Mouse (Mus musculus) gastrocnemius, postnatal 10 days (tissue): ENCODE results near the gene Slc44a4. TPM values are rescaled to one million over a fixed set of nuclear protein-coding genes. Genes with fewer than 3 reads are reported as not detected.

Experiments
- DNase-seq: peaks from one replicate; pipeline ENCODE4 v3.0.0; 2021; ENCODE audit warnings: mixed read lengths
- long read RNA-seq, 2 experiments: library from polyadenylated mRNA; stranded (forward); transcript quantifications; one replicate each; pipeline ENCODE4 v2.0.0; 2021
- total RNA-seq, 2 experiments: library from RNA; stranded (reverse); gene quantifications; 2 replicates each; pipeline ENCODE4 v1.2.3; 2021

Gene Slc44a4
- not detected for total RNA-seq
- long read RNA-seq, experiment 1 = 0 reads
- long read RNA-seq, experiment 2 = 0 reads

DNA sequence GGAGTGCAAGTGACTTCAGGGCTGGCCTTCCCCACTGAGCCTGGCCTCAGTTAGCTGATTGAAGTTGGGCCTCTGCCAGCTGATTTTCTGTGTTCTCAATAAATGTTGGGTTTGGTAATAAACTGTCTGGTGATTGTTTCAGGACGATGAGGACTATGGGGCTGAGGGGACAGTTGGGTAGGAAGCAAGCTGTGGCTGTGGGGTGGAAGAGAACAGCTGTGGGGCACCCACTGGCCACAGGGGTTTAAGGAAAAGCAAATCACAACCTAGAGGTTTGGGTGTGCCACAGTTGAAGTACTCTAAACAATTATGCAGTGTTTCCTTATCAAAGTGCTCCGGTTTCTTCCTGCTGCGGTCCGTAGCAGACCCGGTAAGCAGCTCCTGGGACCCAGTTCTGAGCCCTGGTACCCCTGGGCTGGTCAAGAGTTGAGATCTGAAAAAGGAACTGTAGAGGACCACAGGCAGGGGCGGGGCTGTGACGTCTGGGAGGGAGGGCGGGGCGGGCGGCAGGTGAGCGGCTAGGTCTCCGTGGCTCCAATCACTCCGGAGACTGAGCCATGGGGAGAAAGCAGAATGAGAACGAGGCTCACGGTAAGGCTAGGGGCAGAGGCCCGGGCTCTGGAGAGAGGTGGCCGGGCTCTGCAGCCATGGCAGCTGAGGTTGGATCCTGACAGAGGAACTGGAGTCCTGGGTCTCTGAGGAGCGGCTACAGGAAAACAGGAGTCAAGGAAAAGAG, at the start of gene Slc44a4:
TSS of gene Slc44a4 (plus strand) at position 537 of the 736 bp plus-strand sequence.
- no peak for DNase-seq

DNA sequence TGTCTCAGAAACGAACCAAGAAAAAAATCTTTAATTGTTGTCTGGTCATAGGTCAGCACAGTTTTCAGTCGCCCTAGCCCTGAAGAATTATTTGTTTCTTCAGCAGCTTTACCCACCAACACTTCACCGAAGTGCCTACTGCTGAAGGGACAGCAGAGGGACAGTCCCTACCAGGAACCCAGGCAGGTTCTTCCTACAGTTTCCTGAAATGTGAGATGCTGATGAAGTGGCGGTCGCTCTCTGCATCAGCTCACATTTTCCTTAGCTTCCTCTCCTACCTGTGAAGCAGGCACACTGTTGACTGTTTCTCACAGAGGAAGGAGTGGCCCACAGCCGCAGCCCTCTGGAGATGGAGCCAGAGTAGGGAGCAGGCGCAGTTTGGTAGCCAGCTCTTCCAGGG, 48.3 kb upstream of the Slc44a4 start:
- DNase-seq = no peak

DNA sequence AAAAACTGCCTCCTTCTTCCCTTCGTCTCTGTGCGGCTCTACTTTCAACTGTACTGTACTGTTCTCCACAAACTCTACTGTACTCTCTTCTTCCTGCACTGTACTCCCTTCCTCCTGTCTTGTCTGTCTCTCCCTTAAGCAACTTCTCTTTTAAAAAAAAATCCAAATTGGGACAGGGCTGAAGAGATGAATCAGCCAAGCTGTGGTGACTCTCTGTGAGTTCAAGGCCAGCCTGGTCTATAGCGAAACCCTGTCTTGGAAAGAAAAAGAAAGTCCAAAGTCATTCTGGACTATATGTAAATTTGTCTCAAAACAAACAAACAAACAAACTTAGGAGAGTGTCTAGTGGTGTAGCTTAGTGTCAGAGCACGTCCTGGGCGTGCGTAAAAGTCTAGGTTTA, 39.9 kb upstream of the Slc44a4 start:
- no peak for DNase-seq

DNA sequence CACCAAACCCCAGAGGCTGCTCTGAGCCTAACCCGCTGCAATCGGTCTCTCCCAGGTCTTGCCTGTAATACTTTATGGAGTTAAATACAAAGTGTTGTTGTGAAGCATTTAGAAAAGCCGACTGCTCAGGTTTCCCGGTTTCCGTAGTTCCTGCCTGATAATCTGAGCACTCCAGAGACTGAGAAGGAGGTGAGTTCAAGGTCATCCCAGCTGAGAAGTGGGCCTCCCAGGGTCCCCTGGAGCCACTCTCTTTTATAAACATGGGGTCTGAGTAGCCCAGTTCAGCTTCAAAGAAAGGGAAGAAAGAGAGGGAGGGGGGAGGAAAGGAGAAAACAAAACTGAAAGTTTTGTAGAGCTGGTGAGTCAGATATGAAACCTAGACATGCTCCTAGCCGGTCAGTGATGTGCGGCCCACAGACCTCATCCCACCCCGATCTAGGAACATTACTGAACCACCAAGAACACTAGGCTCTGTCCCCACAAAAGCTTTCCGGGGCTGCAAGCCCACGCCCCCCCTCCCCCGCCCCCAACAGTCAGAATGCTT, 34.9 kb upstream of the Slc44a4 start, which contains the start of gene Zbtb12:
TSS of gene Zbtb12 (plus strand) at position 148 of the 544 bp plus-strand sequence.
- DNase-seq = no peak

DNA sequence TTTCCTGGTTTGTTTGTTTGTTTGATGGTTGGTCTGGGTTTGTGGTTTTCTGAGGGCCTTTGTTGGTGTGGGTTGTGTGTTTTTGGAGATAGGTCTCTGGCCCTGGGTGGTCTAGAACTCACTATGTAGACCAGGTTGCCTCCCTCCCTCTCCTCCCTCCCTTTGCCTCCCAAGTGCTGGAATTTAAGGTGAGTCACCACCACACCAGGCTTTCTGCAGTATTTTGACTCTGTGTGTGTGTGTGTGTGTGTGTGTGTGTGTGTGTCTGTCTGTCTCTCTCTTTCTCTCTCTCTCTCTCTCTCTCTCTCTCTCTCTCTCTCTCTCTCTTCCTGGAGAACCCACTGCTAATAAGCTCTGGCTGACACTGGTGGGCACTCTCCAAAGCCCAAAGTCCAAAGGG, 33.1 kb upstream of the Slc44a4 start:
- no peak for DNase-seq

DNA sequence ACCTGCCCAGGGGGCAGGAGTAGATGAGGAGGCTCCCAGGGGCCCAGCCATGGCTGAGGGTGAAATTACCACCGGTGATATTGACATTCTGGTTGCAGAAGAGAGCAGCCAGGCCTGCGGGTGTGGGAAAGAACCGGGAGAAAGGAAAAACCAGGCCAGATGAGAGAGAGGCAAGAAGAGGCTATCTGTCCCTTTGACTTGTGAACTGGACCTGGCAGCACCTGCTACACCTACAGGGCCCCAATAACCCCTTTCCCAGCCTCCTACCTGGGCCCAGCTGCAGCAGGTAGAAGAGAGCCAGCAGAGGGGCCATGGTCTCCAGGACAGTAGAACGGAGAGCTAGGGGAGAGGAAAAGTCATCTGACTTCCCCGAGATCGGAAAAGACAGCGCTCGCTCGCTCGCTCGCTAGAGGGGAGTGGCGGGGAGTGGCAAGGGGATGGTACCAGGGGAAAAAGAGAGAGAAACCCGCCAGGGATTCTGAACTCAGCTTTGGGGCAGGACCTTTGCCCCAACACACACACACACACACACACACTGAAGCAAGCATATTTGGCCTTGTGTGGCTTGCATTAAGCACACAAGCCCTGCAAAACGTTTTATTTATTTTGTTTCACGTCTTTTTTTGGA, 32.5 kb upstream of the Slc44a4 start, which contains the start of gene Gm20547:
TSS of gene Gm20547 (minus strand) at position 360 of the 628 bp plus-strand sequence.
- no peak for DNase-seq

DNA sequence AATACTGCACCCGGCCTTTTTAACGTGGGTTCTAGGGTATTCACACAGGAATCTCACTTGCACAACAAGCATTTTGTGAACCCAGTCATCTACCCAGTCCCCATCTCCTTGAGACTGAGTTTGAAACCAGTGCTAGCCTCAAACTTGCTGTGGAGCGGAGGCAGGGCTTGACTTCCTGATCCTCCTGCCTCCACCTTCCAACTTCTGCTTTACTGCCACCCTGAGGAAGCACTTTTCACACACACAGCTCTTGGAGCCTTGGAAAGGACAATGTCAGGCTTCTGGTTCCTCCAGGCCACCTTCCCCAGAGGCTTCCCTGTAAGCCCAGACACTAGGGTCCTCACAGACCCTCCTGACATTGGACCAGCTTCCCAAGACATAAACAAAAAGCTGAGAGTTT, 30.9 kb upstream of the Slc44a4 start:
- no peak for DNase-seq

DNA sequence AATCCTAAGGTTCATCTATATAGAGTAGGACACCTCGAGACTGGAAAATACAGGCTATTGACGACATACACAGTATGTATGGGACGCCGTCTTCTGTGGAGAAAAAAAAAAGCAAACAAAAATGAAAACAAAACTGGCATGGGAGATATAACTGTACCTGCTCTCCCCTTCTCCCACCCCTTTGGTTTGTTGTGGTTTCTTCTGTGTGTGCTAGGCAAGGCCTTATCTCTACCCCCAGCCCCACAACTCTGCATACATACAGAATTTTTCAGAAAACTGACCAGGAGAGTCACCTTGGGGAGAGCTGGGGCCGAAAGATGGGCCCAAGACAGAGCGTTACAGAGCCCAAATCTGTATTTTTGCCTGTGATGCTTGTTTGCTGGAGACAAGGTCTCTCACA, 29.6 kb upstream of the Slc44a4 start:
- DNase-seq = no peak

DNA sequence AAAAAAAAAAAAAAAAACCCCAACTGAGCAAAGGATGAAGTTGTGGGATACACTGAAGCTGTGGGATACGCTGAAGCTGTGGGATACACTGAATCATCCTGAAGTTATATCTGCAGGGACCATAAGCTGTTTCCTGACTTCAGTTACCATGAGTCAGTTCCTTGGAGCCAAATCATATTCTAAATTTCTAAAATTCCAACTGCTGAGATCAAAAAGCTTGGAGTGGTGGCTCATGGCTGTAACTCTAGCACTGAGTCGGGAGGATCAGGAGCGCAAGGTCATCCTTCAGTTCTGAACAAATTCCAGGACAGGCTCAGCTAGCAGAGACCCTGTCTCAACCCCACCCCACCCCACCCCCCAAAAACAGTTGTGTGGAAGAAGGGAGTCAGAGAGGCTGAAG, 28.7 kb upstream of the Slc44a4 start:
- DNase-seq = no peak

DNA sequence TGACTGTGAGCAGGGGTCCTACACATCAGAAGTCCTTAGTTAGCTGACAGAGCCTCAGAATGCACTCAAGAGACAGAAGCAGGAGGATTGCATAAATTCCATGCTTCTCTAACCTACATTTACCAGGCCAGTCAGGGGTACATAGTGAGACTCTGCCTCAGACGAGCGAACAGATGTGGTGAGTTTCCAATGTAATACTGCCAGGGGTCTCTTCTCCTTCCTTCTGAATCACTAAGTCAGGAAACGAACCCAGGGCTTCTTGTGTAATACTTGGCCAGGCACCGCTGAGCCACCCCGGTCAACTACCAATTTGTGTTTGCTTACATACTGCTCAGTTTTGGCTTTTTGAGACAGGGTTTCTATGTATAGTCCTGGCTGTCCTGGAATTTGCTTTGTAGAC, 26.3 kb upstream of the Slc44a4 start:
- no peak for DNase-seq

DNA sequence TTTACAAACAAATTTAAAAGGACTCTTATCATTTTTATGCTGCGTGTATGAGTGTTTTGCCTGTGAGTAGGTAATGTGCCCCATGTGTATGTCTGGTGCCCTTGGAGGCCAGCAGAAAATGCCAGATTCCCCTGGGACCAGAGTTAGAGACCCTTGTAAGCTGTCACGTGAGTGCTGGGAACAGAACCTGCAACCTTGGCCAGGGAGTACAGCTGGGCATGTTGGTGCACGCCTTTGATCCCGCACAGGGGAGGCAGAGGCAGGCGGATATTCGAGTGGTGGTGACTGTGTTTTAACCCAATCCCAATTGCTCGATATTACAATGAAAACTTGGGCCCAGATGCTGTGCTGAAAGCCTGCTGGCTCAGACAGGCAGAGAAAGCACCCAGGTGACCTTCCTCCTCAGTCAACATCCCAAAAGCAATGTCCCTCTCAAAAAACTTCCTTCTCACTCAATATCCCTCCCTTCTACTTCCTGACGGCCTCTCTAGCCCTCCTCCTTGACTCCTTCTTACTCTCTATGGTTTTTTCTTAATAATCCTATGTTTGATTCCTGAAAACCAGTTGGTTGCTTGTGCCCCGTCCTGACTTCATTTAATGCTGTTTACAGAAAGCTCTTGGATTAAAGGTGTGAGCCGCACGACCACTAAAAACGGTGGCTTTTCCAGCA, 24.1 kb upstream of the Slc44a4 start:
- DNase-seq = no peak

DNA sequence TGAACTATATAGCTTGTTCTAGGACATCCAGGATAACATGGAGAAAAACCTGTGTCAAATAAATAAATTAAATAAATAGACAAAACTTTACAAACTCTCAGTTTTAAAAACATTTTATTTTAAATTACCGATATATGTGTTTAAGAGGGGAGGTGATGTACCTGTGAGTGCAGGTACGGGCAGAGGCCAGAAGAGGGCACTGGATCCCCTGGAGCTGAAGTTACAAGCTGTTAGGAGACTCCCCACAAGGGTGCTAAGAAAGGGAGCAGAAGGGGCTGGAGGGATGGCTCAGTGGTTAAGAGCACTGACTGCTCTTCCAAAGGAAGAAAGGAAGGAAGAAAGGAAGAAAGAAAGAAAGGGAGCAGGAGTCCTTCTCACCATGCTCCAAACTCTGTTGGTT, 22.9 kb upstream of the Slc44a4 start:
- no peak for DNase-seq

DNA sequence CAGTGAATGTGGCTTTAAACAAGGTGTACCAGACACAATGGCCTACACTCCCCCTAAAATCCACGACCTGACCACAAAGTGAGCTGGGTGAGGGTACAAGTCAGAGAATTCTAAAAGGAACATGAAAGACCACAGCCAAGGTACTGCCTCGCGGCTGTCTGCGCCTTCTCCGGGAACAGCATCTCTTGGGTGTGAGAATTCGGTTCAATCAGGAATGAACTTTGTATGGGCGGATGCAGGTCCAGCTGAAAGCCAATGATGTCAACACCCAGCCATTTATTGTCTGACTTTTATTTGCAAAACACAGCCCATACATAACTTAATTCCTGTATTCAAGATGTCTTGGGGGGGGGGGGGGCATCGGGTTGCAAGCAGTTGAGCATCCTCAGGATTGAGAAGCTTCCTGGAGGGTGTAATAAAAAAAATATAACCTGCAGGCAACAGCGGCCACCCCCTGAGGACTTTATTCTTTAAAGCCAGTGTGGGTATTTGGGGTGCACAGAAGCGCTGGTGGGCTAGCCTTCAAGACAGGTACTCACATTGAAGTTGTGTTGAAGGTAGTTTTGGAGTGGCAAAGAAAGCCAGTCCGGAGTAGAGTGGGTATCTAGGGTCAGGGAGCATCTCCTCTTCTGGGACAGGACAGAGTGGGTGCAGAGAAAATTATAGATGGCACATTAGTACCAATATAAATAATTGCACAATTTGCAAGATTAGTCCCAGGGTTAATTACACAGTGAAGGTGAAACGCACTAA, 21.0 kb upstream of the Slc44a4 start:
- DNase-seq = no peak

DNA sequence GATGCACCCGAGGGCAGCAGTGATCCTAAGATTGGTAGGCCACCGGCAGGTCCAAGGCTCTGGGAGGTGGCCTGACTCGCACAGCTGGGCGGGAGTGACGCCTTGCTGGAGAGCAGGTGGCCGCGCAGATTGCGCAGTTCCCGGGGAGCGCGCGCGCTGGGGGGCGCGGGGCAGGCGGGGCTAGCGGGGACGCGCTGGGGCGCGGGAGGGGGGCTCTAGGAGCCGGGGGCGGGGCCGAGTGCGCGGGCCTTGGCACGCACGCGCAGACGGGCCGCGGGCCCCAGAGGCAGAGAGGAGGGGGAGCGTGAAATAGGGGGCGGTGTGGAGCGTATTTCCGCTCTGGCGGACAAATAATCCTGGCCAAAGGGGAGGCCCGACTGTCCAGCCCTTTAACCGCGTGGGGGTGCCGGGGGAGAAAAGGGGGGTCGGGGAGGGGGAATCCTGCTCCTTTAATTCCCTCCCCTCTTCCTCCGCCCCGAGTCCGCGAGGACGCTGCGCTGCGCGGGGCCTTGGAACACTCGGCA, 20.1 kb upstream of the Slc44a4 start:
- peak; percentile 96 for DNase-seq

DNA sequence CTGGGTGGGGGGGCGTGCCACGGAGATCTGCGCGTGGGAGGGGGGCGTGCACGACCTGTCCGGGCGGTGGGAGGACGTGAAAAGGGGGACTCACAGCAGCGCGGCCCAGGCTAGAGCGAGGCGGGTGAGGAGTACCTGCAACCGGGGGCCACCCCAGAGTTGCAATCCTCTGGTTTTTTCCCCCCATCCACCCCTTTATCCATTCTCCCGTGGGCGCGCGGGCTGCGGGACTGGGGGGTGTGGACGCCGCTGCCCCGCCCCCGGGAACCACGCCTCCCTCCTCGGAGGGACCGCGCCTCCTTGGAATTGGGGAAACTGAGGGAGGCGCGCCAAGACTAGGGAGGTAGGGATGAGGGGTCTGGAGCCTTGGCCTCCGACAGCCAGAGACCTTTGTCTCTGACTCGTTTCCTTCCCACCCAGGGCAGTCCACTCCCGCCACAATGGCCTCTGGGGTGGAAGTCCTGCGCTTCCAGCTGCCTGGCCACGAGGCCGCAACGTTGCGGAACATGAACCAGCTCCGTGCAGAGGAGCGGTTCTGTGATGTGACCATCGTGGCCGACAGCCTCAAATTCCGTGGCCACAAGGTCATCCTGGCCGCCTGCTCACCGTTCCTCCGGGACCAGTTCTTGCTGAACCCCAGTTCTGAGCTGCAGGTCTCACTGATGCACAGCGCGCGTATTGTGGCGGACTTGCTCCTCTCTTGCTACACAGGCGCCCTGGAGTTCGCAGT, 19.3 kb upstream of the Slc44a4 start:
- DNase-seq = peak; percentile 70

DNA sequence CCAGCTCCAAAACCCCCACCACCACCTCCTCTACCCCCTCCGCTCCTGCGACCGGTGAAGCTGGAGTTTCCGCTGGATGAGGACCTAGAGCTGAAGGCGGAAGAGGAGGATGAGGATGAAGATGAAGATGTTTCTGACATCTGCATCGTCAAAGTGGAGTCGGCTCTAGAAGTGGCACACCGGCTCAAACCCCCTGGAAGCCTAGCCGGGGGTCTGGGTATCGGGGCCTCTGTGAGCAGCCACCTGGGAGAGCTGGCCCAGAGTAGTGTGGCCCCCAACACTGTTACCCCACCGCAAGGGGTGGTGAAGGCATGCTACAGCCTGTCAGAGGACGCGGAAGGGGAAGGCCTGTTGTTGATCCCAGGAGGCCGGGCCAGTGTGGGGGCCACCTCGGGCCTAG, 18.5 kb upstream of the Slc44a4 start:
- no peak for DNase-seq

DNA sequence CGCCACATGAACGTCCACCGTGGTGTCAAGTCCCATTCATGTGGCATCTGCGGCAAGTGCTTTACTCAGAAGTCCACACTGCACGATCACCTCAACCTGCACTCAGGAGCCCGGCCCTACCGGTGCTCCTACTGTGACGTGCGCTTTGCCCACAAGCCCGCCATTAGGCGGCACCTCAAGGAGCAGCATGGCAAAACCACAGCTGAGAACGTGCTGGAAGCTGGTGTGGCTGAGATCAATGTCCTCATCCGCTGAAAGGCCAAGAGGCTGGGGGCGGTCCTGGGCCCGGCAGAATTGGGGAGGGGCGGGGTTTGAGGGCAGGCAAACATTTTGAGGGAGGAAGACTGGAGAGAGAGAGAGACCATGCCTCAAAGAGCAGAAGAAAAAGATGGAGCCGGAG, 17.9 kb upstream of the Slc44a4 start:
- no peak for DNase-seq

DNA sequence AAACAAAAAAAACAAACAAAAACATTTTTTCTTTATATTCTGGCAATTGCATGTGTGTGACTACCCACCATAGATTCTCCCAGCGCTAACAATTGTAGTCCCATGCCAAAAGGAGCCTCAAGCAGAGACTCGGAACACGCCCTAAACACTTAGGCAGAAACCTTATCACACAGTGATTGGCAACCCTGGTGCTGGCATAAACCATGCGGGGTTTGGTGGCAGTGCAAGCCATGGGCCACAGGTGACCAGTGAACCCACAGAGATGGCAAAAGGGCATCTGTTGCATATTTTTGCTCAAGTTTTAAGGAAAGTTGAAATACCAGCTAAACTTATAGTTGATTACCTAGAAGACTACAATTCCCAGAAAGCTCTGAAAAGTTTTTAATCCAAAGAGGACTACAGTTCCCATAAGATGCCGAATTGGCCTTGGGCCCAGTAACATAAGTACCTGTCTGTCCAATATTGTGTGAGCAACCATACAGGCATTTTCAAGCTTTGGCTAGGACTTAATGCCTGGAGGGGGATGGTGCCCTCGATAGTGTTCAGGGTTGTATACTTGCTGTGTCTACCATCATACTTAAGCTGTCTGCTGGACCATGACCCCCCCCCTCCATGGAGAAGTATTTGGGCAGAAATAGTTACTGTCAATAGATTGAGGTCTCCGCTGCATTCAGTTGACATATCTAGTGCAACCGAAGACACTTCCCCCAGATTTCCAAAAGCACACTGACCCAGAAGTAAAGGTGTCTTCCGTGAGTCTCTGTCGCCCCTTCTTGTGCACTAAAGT, 16.7 kb upstream of the Slc44a4 start:
- DNase-seq = no peak

DNA sequence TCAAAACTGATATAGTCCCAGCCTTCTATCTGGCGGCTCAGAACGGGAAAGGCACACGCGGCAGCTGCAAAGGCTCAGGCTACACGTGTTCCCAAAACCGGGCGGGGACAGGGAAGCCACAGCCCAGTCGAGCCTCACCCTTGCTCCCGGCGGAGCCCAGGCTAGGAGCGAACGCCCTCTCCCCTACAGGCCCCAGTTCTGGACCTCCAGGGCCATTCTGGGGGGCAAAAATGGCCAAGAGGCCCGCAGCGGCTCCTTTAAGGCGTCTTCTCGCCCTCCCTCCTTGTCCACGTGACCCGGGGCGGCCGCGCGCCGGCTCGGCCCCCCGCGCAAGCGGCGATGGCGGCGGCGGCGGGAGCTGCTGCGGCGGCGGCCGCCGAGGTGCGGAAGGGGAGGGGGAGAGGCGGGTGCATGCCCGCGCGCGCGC, 16.1 kb upstream of the Slc44a4 start, which contains the start of the genes C2 and Ehmt2:
TSS of gene C2 (minus strand) at position 106 of the 427 bp plus-strand sequence.
TSS of gene Ehmt2 (plus strand) at position 310 of the 427 bp plus-strand sequence.
- peak; percentile 80 for DNase-seq

DNA sequence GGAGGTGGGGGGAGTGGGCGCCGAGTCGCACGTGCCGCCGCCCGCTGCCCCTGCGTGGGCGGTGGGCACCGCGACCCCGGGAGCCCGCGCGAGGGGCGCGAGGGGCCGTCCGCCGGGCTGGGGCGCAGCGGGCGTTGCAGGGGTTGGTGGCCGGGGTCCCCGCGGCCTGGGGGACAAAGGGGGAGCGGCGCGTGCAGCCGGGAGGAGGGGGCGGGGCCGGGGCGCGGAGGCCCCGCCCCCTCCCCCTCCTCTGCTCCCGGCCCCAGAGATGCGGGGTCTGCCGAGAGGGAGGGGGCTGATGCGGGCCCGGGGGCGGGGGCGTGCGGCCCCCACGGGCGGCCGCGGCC, 15.6 kb upstream of the Slc44a4 start:
- peak; percentile 38 for DNase-seq
